Mouse (Mus musculus) adrenal gland, adult 8-10 months (tissue): ENCODE data around the gene Depdc1b. TPM values are rescaled to one million over a fixed set of nuclear protein-coding genes. Genes with fewer than 3 reads are reported as not detected.

ENCODE experiments used
- DNase-seq: peaks from one replicate; pipeline ENCODE4 v3.0.0; 2022
- total RNA-seq, 4 experiments: library from RNA; stranded (reverse); gene quantifications; 2 replicates each; pipeline ENCODE4 v1.2.4; 2022

Depdc1b gene
- under 1 TPM in 3 of 4 experiments, not detected in 1; 0.28 to 0.83 (median 0.31) TPM for total RNA-seq

GRCm38 (mm10) chr13:108315702-108316486 lies at the start of gene Depdc1b:
Depdc1b (plus strand) TSS chr13:108316332.
- DNase-seq = peak; percentile 94

DNA sequence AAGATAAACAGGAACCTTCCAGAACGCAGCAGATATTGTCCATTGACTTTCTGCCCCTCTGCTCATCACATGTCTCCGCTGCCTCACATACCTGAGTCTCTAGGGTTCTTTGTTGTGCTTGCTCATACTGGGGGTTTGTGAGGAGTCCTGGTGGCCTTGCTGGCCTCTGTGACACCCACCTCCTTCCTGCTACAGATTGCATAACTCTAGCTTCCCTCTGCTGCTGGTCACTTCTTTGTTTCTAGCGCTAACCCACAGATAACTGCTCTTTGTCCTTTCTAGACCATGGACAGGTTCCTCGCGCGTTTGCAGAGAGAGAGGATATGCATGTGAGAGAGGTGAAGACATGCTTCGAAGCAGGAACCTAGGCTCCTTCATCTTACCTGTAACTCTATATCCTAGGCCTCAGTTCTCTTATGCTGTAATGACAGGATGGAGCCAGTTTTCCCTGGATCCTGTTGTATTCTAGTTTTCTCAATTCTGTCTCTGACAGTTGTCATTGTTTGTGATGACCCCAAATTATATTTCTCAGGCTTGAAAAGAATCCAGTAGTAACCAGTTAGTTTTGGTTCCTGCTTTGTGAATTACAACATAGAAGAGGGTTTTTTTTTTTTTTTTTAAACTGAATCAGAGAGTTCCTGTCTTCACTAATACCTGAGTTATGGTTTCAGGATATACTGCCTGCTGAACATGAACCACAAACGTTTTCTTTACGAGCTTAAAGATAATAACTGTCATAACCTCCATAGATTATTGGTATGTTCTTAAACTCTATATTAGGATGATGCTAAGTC lies 48.1 kb upstream of the Depdc1b start:
- no peak for DNase-seq

- DNase-seq = no peak
Observed at GRCm38 (mm10) chr13:108271458-108272148, 44.5 kb upstream of the Depdc1b start.

DNA sequence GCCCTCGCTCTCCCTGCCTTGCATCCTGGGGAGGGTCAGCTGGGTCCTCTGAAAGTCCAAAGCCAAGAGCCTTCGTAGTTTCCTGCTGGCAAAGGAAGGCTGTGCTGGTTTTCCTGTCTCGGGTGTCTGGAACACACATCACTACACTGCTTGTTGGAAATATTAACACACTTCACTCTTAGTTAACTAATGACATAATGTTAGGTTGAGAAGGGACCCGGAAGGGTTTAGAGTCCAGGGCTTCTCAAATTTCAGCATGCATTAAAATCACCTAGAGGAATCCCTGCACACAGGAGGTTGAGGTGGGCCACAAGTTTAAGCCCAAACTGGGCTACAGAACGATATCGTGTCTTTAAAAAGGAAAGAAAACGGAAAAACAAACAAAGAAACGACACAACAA lies 43.8 kb upstream of the Depdc1b start:
- DNase-seq = no peak

GRCm38 (mm10) chr13:108273034-108273433 lies 43.1 kb upstream of the Depdc1b start:
- no peak for DNase-seq

DNA sequence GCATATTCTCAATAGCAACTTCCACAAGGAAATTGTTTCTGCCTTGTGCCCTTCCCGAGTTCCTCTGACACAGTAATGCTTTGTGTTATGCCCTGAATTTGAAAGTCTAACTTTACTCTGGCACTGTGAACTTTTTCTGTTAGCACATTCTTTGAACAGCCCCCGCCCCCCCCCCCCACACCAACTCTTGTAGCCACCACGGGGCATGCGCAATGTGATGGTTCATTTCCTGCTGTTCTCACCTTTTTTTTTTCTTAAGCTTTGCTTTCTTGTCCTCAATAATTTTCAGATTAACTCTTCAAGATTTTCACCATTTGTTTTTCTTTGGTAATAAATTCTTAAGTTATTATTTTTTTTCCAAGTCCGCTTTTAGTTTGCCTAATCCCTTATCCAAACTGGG lies 42.7 kb upstream of the Depdc1b start:
- no peak for DNase-seq

DNA sequence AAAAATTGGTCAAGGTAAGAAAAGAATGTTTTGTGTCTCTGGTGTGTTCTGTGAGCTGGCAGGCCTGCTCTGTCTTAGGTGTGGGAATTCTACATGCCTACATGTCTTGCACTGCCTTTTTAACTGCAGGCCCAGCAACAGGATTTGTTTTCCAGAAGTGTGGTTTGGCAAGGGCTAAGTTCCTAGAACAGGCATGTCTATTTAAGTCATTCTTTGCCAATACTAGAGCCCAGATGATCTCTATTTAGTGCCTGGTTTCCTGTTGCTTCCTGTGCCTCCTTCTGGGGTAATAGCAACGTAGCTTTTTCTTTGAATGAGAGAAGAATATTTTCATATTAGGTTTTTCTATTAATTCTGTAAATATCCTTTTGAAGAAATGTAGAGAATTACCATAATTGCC lies 39.6 kb upstream of the Depdc1b start:
- no peak for DNase-seq

DNA sequence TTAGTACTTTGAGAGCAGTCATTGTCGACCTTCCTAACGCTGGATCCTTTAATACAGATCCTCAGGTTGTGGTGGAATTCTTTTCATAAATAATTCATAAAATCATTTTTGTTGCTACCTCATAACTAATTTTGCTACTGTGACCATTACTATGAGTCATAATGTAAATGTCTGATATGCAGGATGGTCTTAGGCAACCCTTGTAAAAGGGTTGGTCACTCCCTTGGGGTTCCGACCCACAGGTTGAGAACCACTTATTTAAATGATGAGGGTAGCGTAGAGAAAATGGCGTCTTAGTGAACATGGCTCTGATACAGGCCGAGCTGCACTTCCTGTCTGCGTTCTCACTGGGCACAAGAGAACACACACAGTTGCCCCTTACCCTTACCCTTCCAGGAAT lies 38.8 kb upstream of the Depdc1b start:
- DNase-seq = no peak

DNA sequence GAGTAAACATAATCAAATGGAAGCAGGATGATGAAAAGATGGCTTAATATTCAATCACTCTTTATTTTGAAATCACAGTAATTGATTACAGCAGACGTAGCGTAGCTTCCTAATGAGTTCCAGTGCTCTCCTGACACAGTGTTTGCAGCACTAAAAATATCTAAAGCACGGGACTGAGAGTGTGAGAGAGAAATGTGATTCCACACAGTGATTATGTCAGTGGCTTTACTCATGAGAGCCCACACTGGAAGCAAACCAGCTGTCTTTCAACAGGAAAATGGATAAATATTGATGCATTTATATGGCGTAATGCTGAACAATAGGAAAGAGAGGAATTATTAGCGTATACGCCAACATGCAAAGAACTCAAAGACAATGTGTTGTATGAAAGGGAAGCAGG lies 37.5 kb upstream of the Depdc1b start:
- DNase-seq = no peak

GRCm38 (mm10) chr13:108284312-108284711 lies 31.8 kb upstream of the Depdc1b start:
- DNase-seq = no peak

GRCm38 (mm10) chr13:108287953-108288352 lies 28.2 kb upstream of the Depdc1b start:
- DNase-seq = no peak

DNA sequence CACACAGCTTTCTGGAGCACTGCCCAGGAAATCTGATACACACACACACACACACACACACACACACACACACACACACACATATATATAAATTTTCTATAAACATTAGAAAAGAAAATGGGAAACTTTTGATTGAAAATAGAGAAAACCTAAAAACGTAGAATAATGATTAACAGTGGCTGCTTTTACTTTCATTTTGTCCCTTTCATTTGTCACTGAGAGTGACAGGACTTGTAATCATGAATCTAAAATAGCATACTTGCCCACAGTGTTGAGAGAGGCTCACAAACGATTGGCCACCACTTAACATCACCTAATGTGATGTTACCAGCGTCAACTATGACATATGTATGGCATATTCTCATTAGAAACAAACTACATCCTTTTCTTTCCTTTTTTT lies 26.7 kb upstream of the Depdc1b start:
- no peak for DNase-seq

- DNase-seq = no peak
Observed at GRCm38 (mm10) chr13:108290314-108290713, 25.8 kb upstream of the Depdc1b start.

DNA sequence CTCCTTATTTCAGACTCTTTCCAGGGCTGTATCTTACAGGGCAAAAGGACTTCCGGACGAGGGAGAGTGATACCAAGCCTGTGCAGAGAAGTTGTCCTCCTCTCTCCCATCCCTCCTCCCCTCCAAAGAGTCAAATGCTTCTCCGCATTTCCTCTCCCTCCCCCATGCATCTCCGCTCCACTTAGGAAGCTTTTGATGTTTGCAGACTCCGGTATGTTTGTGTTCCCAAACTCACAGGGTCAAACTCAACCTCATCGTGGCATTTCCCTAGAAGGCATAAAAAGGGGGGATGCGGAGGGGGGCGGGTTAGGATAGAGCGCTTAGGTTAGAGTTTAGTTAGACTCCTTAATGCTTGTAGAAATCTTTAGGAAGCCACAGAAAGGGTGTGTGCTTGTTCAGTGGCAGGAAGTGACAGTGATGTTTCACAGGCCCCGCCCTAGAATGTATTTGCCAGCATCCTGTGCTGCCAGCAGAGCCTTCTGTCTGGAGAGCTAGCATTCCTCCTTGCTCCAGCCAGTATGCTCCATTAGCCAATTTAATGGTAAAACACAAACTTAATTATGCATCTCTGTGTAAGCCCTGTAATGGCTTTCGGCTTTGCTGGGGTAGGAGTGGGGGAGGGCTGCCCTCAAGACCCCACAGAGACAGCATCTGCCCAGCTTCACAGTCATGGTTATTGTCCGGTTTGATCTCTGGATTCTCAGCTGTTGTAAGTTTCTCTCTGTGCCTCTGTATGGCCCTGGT lies 18.6 kb upstream of the Depdc1b start:
- peak; percentile 5 for DNase-seq

GRCm38 (mm10) chr13:108298241-108298640 lies 17.9 kb upstream of the Depdc1b start:
- DNase-seq = no peak

- DNase-seq = no peak
Observed at GRCm38 (mm10) chr13:108300346-108300950, 15.7 kb upstream of the Depdc1b start.

GRCm38 (mm10) chr13:108301411-108301810 lies 14.7 kb upstream of the Depdc1b start:
- DNase-seq = no peak

DNA sequence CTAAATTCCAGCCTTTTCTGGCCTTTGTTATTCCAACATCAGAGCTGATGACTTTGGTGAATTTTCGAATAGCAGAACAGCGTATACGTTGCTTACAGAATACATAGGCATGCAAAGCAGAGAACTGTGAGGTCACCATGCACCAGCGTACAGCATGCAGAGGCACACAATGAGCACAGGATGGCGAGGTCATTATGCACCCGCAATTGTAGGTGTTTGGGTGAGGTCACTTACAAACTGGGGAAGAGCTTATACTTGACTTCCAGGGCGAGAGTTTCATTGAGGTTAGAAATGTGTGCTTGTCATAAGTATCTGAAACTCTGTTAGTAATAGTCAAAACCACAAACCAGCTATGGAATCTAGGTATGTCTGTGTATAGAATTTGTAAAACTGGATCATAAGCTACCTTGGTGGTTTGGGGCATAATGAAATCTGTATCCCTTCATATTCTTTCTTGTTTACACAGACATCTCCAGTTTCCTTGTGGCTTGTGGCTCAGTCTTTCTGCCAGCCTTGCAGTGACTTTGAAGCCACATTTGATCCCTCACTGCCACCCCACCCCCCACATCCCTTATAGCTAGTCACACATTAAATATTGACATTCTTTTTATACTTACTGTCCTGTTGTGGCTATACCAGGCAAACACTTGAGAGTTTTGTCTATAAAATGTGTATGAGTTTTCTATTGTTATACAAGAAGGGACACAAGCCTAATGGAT lies 13.0 kb upstream of the Depdc1b start:
- no peak for DNase-seq

GRCm38 (mm10) chr13:108303841-108304240 lies 12.3 kb upstream of the Depdc1b start:
- DNase-seq = no peak

DNA sequence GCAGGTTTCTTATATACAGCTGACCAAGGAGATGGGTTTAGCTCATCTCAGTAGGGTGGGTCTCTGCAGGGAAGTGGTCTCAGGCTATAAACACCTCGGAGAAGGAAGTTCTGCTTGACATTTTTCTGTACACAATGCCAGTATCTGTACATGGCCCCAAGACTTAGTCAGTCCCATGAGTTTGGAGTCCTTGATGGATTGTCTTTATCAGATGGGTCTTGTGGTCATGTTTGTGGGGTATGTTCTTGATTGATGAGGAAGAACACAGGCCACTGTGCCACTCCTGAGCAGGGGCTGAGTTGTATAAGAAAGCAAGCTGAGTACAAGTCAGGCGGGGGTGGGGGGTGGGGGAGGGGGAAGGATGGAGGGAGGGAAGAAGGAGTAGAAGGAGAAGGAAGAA lies 11.5 kb upstream of the Depdc1b start:
- DNase-seq = no peak

DNA sequence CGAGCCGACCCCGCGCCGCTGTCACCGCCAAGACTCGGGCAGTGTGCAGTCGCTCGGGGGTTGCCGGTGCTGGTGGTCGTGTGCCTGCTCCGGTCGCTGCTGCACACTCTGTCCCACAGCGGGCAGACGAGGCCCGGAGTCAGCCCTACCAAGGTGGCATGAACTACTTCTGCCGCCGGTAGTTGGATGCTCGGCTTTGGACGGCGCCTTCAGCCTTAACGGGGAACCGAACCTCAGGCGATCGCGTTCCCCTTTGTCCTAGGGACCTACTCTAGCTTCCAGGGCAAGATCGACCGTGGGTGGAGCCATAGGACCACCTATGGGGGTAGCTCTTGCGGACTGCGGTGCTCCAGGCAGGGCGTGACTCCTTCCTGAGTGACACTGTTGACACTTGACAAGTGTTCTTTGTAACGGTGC lies 363 bp downstream of the Depdc1b start:
- no peak for DNase-seq
